Mouse (Mus musculus): Measurements from ENCODE around the gene Nif3l1. TPM values are rescaled to one million over a fixed set of nuclear protein-coding genes. Genes with fewer than 3 reads are reported as not detected.

Nif3l1 gene
- total RNA-seq, 2 experiments from 2014 or later: 6.9 to 9.5 TPM

DNA sequence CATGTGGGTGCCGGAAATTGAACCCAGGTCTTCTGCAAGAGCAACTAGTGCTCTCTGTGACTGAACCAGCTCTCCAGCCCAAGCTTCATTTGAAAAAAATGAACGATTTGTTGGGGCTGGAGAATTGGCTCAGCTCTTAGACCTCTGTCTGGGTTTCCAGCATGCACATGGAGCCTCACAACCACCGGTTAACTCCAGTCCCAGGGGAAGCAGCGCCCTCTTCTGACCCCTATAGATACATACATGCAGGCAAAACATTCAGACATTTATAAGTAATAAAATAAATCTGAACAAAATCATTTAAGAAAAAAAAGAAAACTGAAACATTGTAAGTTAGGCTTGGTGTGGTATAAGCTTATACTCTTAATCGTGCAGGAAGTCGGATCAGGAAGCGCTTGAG is 3.4 kb downstream of the Nif3l1 start:
- intact Hi-C loops (cut with DNase I): no loop called here
- no peak for DNase-seq

DNA sequence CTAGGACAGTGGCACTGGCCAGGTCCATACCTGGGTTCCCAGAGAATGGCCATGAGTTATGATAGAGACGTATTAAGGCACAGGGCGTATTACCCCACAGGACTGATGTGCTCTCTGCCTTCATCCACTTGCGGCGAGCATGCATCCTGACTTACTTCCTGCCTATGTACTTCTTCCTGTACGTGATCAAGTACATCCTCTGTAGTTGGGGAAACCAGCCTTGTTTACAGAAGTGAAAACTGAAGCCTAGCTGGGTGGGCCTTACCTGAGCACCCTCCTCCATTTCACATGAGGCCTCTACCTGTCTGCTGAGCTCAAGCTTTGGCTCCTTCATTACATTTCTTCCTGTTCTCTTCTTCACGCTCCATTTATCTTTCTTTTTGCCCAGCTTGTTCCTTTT is 9.4 kb downstream of the Nif3l1 start:
- DNase-seq: no peak
- intact Hi-C loops (cut with DNase I): no loop called here

- intact Hi-C loops (cut with DNase I): no loop called here
- no peak for DNase-seq
Measured at GRCm38 (mm10) chr1:58458175-58458574, 13.2 kb downstream of the Nif3l1 start.

DNA sequence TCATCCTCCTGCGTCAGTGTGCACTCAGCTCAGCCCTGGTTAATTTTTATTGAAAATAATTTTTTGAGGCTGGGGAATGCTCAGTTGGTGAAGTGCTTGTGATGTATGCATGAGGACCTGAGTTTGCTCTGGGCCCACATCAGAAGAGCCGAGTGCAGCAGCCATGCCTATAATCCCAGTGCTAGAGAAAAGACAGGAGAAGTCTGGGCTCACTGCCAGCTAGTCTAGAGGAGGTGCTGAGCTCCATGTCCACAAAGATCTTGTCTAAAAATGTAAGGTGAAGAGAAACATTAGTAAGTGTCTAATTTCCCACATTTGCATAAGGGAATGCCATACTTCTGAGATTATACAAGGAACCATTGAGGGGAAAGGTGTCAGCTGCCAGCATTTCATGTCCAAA is 13.9 kb downstream of the Nif3l1 start:
- intact Hi-C loops (cut with DNase I): no loop called here
- DNase-seq: no peak

GRCm38 (mm10) chr1:58460566-58460965 is 15.6 kb downstream of the Nif3l1 start:
- DNase-seq: no peak
- intact Hi-C loops (cut with DNase I): no loop called here

GRCm38 (mm10) chr1:58463935-58464334 is 19.0 kb downstream of the Nif3l1 start:
- no peak for DNase-seq
- intact Hi-C loops (cut with DNase I): no loop called here

GRCm38 (mm10) chr1:58465042-58465441 is 20.1 kb downstream of the Nif3l1 start:
- intact Hi-C loops (cut with DNase I): no loop called here
- DNase-seq: no peak

DNA sequence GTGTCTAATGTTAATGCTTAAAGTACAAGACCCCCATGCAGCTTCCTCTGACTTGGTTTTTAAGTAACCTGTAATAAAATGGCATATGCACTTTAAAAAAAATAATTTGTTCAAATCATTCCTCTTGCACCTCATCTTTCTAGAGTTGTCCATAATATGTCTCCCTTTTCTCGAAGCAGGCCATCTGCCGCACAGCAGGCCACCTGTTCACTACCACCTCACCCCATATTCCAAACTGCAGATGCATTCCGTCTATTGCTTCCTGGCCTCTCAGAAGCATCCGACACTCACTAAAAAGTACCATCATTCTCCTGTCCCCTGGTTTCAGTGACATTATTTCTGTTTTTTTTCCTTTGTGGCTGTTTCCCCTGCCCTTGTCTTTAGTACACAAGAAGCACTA is 20.6 kb downstream of the Nif3l1 start:
- intact Hi-C loops (cut with DNase I): no loop called here
- no peak for DNase-seq

DNA sequence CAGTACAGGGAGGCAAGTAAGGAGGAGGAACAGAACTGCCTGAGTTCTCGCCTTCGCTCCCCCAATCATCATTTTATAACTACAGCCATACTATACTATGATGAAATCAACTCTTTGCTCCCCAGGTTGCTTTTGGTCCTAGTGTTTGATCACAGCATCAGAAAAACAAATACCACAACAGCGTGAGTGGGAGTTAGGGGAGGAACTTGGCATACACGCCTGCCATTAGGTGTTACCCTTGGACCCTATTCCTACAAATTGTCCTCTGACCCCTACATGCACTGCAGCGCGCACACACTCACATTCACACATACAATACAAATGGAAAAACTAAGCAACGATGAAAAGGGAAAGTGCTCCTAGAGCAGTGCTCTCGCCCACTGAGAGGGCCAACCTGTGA is 30.7 kb downstream of the Nif3l1 start:
- intact Hi-C loops (cut with DNase I): no loop called here
- DNase-seq: no peak

DNA sequence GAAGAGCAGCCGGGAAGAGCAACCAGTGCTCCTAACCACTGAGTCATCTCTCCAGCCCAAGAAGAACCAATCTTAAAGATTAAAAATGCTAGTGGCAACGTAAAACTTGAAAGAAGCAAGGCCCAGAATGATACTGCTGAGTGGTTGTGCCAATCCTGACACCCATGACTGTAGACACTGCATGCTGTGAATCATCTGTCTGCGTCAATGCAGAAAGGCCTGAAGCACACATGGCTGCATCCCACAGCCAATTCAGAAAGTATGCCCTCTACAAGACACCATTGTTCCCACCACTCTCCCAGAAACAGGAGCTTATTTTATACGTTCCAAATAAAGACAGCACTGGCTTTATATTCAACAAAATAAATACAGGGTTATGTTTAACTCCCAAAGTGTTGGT is 37.7 kb downstream of the Nif3l1 start:
- intact Hi-C loops (cut with DNase I): no loop called here
- DNase-seq: no peak

GRCm38 (mm10) chr1:58495603-58496002 is 50.7 kb downstream of the Nif3l1 start:
- DNase-seq: no peak

GRCm38 (mm10) chr1:58497678-58498077 is 52.7 kb downstream of the Nif3l1 start:
- DNase-seq: no peak
- intact Hi-C loops (cut with DNase I): no loop called here

More at GRCm38 (mm10) chr1:58495603-58496002, 50.7 kb downstream of the Nif3l1 start:
- intact Hi-C loops (cut with DNase I): no loop called here

GRCm38 (mm10) chr1:58498758-58499157 is 53.8 kb downstream of the Nif3l1 start:
- intact Hi-C loops (cut with DNase I): no loop called here
- no peak for DNase-seq

- intact Hi-C loops (cut with DNase I): no loop called here
- no peak for DNase-seq
Measured at GRCm38 (mm10) chr1:58503134-58503533, 58.2 kb downstream of the Nif3l1 start.

GRCm38 (mm10) chr1:58503793-58504370 is 58.9 kb downstream of the Nif3l1 start:
- intact Hi-C loops (cut with DNase I): no loop called here
- no peak for DNase-seq

DNA sequence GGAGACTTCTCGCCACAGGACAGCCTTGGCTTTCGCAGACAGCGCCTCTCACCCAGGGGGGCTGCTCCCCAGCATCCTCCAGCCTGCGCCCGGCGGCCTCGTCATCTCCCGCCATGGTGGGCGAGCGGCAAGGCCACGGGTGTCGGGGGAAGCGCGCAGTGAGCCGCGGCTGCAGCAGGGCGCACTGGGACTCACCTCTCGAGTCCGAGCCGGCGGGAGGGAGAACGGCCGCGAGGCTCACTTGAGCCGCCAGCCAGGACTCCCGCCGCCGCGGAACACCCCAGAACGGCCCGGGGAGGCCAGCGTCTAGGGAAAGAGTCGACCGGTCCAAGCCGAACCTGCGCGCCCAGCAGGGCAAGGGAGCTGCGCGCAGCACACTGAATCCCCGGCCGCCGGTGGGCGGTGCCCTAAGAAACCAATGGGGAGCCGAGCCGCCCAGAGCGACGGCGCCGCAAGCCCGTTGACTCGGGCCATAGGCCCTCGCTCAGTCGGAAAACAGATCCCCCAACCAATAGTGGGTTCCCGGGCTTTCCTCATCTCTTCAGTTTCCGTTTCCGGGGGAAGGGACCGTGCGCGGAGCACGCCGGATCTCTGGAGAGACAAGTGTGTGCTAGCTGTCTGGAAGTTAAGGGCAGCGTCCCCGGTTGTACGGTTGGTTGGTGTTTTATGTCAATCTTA is 59.8 kb downstream of the Nif3l1 start, which contains the start of gene Orc2:
TSS of gene Orc2 (minus strand) at position 533 of the 678 bp plus-strand sequence.
- DNase-seq: peak; percentile 81 to 83
- intact Hi-C loops (cut with DNase I): no loop called here

GRCm38 (mm10) chr1:58507249-58507648 is 62.3 kb downstream of the Nif3l1 start:
- intact Hi-C loops (cut with DNase I): no loop called here
- DNase-seq: no peak

Other genes with a start within 250 kb of the Nif3l1 start
- gene Aox4, start 234.8 kb upstream of the Nif3l1 start, total RNA-seq (2021): under 1 TPM; 0.05 TPM
- gene Aox2, start 166.8 kb upstream of the Nif3l1 start, total RNA-seq (2021): under 1 TPM in 1 of 2 experiments, not detected in 1; 0.13 TPM
- 10 to 100 TPM; 36.8 to 43.1 TPM for gene Bzw1, start 52.3 kb upstream of the Nif3l1 start, total RNA-seq (2021)
- gene Clk1, start 21.1 kb upstream of the Nif3l1 start, total RNA-seq (2021): 10 to 100 TPM; 30.6 to 38.9 TPM
- 10 to 100 TPM; 14.8 to 14.9 TPM for gene Ppil3, start 335 bp downstream of the Nif3l1 start, total RNA-seq (2021)
- 10 to 100 TPM in 1 of 2 experiments, 1 to 10 TPM in 1; 9.1 to 11.5 TPM for gene Orc2, start 60.0 kb downstream of the Nif3l1 start, total RNA-seq (2021)
- 10 to 100 TPM in 1 of 2 experiments, 1 to 10 TPM in 1; 8.6 to 10.6 TPM for gene Fam126b, start 141.2 kb downstream of the Nif3l1 start, total RNA-seq (2021)
- 100 to 1,000 TPM; 154 to 170 TPM for gene Ndufb3, start 141.2 kb downstream of the Nif3l1 start, total RNA-seq (2021)

Measured in gastrocnemius, postnatal 36 days (tissue).